Mouse (Mus musculus) neural tube, embryonic 14.5 days (tissue): Measurements from ENCODE around the gene Cachd1. TPM values are rescaled to one million over a fixed set of nuclear protein-coding genes. Genes with fewer than 3 reads are reported as not detected.

Experiments used
- ATAC-seq: fragments of 200-750 bp; cut with Nextera tagmentation; 2 replicates; pipeline ENCODE4 v1.8.0; 2017; ENCODE audit warnings: low read depth, mild to moderate bottlenecking, moderate TSS enrichment, moderate library complexity
- H3K27ac ChIP-seq: fragments of 300-500 bp; sonication (generic); 2 replicates; pipeline ENCODE4 v1.5.1; 2014; ENCODE audit warnings: low read depth, mild to moderate bottlenecking, control low read depth, low read length, moderate library complexity, mixed read lengths
- H3K27me3 ChIP-seq: fragments of 300-500 bp; sonication (generic); 2 replicates; pipeline ENCODE4 v1.6.1; 2014; ENCODE audit warnings: low read length; ENCODE audit not compliant: control insufficient read depth, insufficient read depth
- H3K36me3 ChIP-seq: fragments of 300-500 bp; sonication (generic); 2 replicates; pipeline ENCODE4 v1.6.1; 2014; ENCODE audit warnings: low read length, mixed read lengths; ENCODE audit not compliant: control insufficient read depth, insufficient read depth
- H3K4me1 ChIP-seq: fragments of 300-500 bp; sonication (generic); 2 replicates; pipeline ENCODE4 v1.6.1; 2014; ENCODE audit warnings: low read length; ENCODE audit not compliant: control insufficient read depth, insufficient read depth
- H3K4me2 ChIP-seq: fragments of 300-500 bp; sonication (generic); 2 replicates; pipeline ENCODE4 v1.6.1; 2014; ENCODE audit warnings: mild to moderate bottlenecking, low read depth, low read length, control low read depth
- H3K4me3 ChIP-seq: fragments of 300-500 bp; sonication (generic); 2 replicates; pipeline ENCODE4 v1.5.1; 2014; ENCODE audit warnings: low read depth, low read length, control low read depth, mixed read lengths
- H3K9ac ChIP-seq: fragments of 300-500 bp; sonication (generic); replicated peaks from 2 replicates; pipeline ENCODE4 v1.6.1; 2014; ENCODE audit warnings: low read depth, mild to moderate bottlenecking, control low read depth, low read length, mixed read lengths
- H3K9me3 ChIP-seq: fragments of 300-500 bp; sonication (generic); 2 replicates; pipeline ENCODE4 v1.6.1; 2016; ENCODE audit warnings: low read length; ENCODE audit not compliant: control insufficient read depth
- WGBS: fragments of 180-500 bp; shearing (Covaris S2); extraction: QIAGEN DNeasy Blood & Tissue Kit; methylation state at CpG from one replicate; pipeline ENCODE4 v1.1.7; 2014; 5-methylcytosine and 5-hydroxymethylcytosine counted together
- polyA plus RNA-seq: library from polyadenylated mRNA; unstranded; fragments of >200 nt; fragmentation: Nextera tagmentation; extraction: Ambion mirVana; gene quantifications from 2 replicates; pipeline ENCODE4 v1.2.1, GENCODE M21; 2014

Gene Cachd1
- polyA plus RNA-seq, 1 experiment from 2014 or later: 15.3 TPM

- no peaks in the 10 kb centered on the region for H3K36me3 ChIP-seq
- no peak overlapping the region for H3K4me3 ChIP-seq
- H3K4me2 ChIP-seq: no peak overlapping the region
- ATAC-seq: no peak
- no peaks in the 10 kb centered on the region for H3K9me3 ChIP-seq
- WGBS: 74% methylated on average over 6 of the region's 6 CpGs
- no peak overlapping the region for H3K9ac ChIP-seq
- H3K4me1 ChIP-seq: no peaks in the 10 kb centered on the region
- H3K27ac ChIP-seq: no peak overlapping the region
- no peaks in the 10 kb centered on the region for H3K27me3 ChIP-seq
Observed at GRCm38 (mm10) chr4:100758265-100758898, 18.1 kb upstream of the Cachd1 start.

GRCm38 (mm10) chr4:100759603-100760002, 16.9 kb upstream of the Cachd1 start:
- H3K27me3 ChIP-seq: no peaks in the 10 kb centered on the region
- H3K9me3 ChIP-seq: no peaks in the 10 kb centered on the region
- WGBS: 91% methylated on average over 1 of the region's 1 CpGs
- no peak overlapping the region for H3K27ac ChIP-seq
- no peak overlapping the region for H3K4me3 ChIP-seq
- ATAC-seq: no peak
- H3K9ac ChIP-seq: no peak overlapping the region
- H3K36me3 ChIP-seq: no peaks in the 10 kb centered on the region
- no peaks in the 10 kb centered on the region for H3K4me1 ChIP-seq
- no peak overlapping the region for H3K4me2 ChIP-seq

- 93% methylated on average over 5 of the region's 5 CpGs for WGBS
- no peak overlapping the region for H3K4me2 ChIP-seq
- H3K4me3 ChIP-seq: no peak overlapping the region
- H3K4me1 ChIP-seq: no peaks in the 10 kb centered on the region
- H3K36me3 ChIP-seq: no peaks in the 10 kb centered on the region
- no peak overlapping the region for H3K27ac ChIP-seq
- ATAC-seq: no peak
- H3K27me3 ChIP-seq: no peaks in the 10 kb centered on the region
- H3K9ac ChIP-seq: no peak overlapping the region
- no peaks in the 10 kb centered on the region for H3K9me3 ChIP-seq
Observed at GRCm38 (mm10) chr4:100760416-100760815, 16.1 kb upstream of the Cachd1 start.

GRCm38 (mm10) chr4:100768606-100769005, 7.9 kb upstream of the Cachd1 start:
- ATAC-seq: no peak
- WGBS: 33% methylated on average over 3 of the region's 3 CpGs
- no peak overlapping the region for H3K9ac ChIP-seq
- H3K4me3 ChIP-seq: no peak overlapping the region
- no peak overlapping the region for H3K27ac ChIP-seq
- H3K4me1 ChIP-seq: no peaks in the 10 kb centered on the region
- H3K9me3 ChIP-seq: no peaks in the 10 kb centered on the region
- no peaks in the 10 kb centered on the region for H3K36me3 ChIP-seq
- no peak overlapping the region for H3K4me2 ChIP-seq
- H3K27me3 ChIP-seq: no peaks in the 10 kb centered on the region

GRCm38 (mm10) chr4:100776871-100777375, 448 bp downstream of the Cachd1 start:
- Histone ChIP-seq H3K4me2 (peak overlapping the region; percentile 89), H3K27ac (peak overlapping the region; percentile 80), H3K27me3 (peaks cover 3% of the 10 kb centered on the region; the same call in 1 of the 2 replicates), H3K4me1 (peaks cover 17% of the 10 kb centered on the region), H3K4me3 (peak overlapping the region; percentile 68), H3K9ac (peak overlapping the region; percentile 69), H3K36me3 (no peaks in the 10 kb centered on the region), H3K9me3 (no peaks in the 10 kb centered on the region)
- WGBS: under 1% methylated on average over 50 of the region's 68 CpGs
- ATAC-seq: peak; percentile 55

GRCm38 (mm10) chr4:100777376-100778041, 1.0 kb downstream of the Cachd1 start:
- Histone ChIP-seq H3K27me3 (peaks cover 3% of the 10 kb centered on the region; the same call in 1 of the 2 replicates), H3K4me3 (peak overlapping the region; percentile 68), H3K27ac (peak overlapping the region; percentile 80), H3K36me3 (no peaks in the 10 kb centered on the region), H3K4me2 (peak overlapping the region; percentile 89), H3K9ac (peak overlapping the region; percentile 69), H3K4me1 (peaks cover 17% of the 10 kb centered on the region), H3K9me3 (no peaks in the 10 kb centered on the region)
- peak; percentile 52; the same call in 1 of the 2 replicates for ATAC-seq
- WGBS: under 1% methylated on average over 42 of the region's 42 CpGs

- Histone ChIP-seq H3K4me2 (peak overlapping the region; percentile 89), H3K27me3 (peaks cover 3% of the 10 kb centered on the region; the same call in 1 of the 2 replicates), H3K4me1 (peaks cover 17% of the 10 kb centered on the region), H3K9ac (peak overlapping the region; percentile 69), H3K27ac (peak overlapping the region; percentile 80; the same call in 1 of the 2 replicates), H3K36me3 (no peaks in the 10 kb centered on the region), H3K4me3 (peak overlapping the region; percentile 68), H3K9me3 (no peaks in the 10 kb centered on the region)
- no peak for ATAC-seq
- under 1% methylated on average over 16 of the region's 16 CpGs for whole genome bisulfite sequencing
Observed at GRCm38 (mm10) chr4:100778082-100778481, 1.6 kb downstream of the Cachd1 start.

DNA sequence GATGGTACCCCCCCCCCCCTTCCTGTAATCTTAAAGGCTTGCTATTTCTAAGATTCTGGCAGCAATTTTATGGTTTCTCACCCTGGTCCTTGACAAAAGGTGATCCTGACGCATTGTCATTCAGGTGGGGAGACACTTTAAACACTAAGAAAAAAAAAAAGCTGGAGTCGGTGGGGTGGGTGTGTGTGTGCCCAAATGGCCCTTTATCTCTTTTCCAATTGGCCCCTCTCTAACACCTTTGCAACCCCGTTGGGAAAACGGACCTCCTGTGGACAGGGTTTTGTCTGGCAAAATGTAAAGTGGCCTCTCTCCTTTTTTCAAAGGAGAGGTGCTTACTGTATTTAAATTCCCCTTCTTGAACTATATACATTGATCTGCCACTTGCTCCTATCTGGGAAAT, 2.5 kb downstream of the Cachd1 start:
- no peaks in the 10 kb centered on the region for H3K9me3 ChIP-seq
- no peaks in the 10 kb centered on the region for H3K36me3 ChIP-seq
- H3K27me3 ChIP-seq: peaks cover 3% of the 10 kb centered on the region; the same call in 1 of the 2 replicates
- no peak for ATAC-seq
- H3K4me3 ChIP-seq: peak overlapping the region; percentile 68
- H3K27ac ChIP-seq: no peak overlapping the region
- peak overlapping the region; percentile 69; the same call in 1 of the 2 replicates for H3K9ac ChIP-seq
- H3K4me2 ChIP-seq: peak overlapping the region; percentile 89
- WGBS: 5% methylated on average over 4 of the region's 4 CpGs
- peaks cover 17% of the 10 kb centered on the region for H3K4me1 ChIP-seq

GRCm38 (mm10) chr4:100779695-100780094, 3.2 kb downstream of the Cachd1 start:
- Histone ChIP-seq H3K27ac (no peak overlapping the region), H3K4me3 (peak overlapping the region; percentile 68; the same call in 1 of the 2 replicates), H3K9me3 (no peaks in the 10 kb centered on the region), H3K4me2 (peak overlapping the region; percentile 89), H3K9ac (no peak overlapping the region), H3K4me1 (peaks cover 17% of the 10 kb centered on the region), H3K36me3 (no peaks in the 10 kb centered on the region), H3K27me3 (peaks cover 3% of the 10 kb centered on the region; the same call in 1 of the 2 replicates)
- ATAC-seq: no peak
- WGBS: 6% methylated on average over 5 of the region's 5 CpGs
